In genomic region chr9:7050588-7050987, GRCm38 (mm10) we compare ENCODE assay signal across 8 mouse cellular contexts.
DNase-seq lines count a peak whose midpoint lies in the region; ATAC-seq and TF ChIP-seq lines count a peak whose summit lies in the region.
"Had no signal": no experiment of that assay in that cellular context is flagged by ENCODE, and none has a peak within 500 bp of the region (broad histone marks: within the 10 kb centered on the region; RNA-seq: fewer than 3 reads in every experiment).

No protein-coding gene starts in this region.

- no peaks in the 10 kb centered on the region for H3K9me3 ChIP-seq in kidney, embryonic 16.5 days (ENCODE audit: low read length)
- H3K9me3 ChIP-seq in G1E (replicated peaks): no peaks in the 10 kb centered on the region
- H3K9me3 ChIP-seq: liver, embryonic 15.5 days had no signal

- no peaks in the 10 kb centered on the region for H3K4me1 ChIP-seq in kidney, embryonic 16.5 days (ENCODE audit: insufficient read depth, low read length)
- H3K4me1 ChIP-seq in G1E (ENCODE audit: insufficient read depth, low read depth, low read length): no peaks in the 10 kb centered on the region
- H3K4me1 ChIP-seq: liver, embryonic 15.5 days had no signal

- no peak for TF ChIP-seq CTCF in G1E (IDR thresholded peaks at IDR 0.05; ENCODE audit: low read depth, low read length)

- peaks cover 11% of the 10 kb centered on the region for H3K36me3 ChIP-seq in kidney, embryonic 16.5 days (ENCODE audit: insufficient read depth, low read length)
- H3K36me3 ChIP-seq in G1E (replicated peaks): peaks cover 11% of the 10 kb centered on the region
- H3K36me3 ChIP-seq: liver, embryonic 15.5 days had no signal

- H3K27me3 ChIP-seq in kidney, embryonic 16.5 days (ENCODE audit: insufficient read depth, low read length): no peaks in the 10 kb centered on the region
- H3K27me3 ChIP-seq in G1E (ENCODE audit: insufficient read depth, low read length): no peaks in the 10 kb centered on the region
- H3K27me3 ChIP-seq: liver, embryonic 15.5 days had no signal

- no peak overlapping the region for H3K4me2 ChIP-seq in kidney, embryonic 16.5 days (replicated peaks; ENCODE audit: low read depth, low read length)
- H3K4me2 ChIP-seq: liver, embryonic 15.5 days had no signal

- no peak for ATAC-seq in kidney, embryonic 16.5 days (ENCODE audit: low FRiP score, low TSS enrichment)
- peak; percentile 60 for ATAC-seq in G1E (ENCODE audit: extremely low read depth, insufficient number of reproducible peaks, low FRiP score, poor library complexity, severe bottlenecking)
- ATAC-seq in megakaryocyte, adult 5-6 weeks (ENCODE audit: poor library complexity, severe bottlenecking): no peak

- peak; percentile 18 for DNase-seq in kidney, adult 18-20 months
- no peak for DNase-seq in G1E (ENCODE audit: low spot score)
- DNase-seq in adrenal gland, postnatal 10 days: peak; percentile 33
- DNase-seq in gastrocnemius, postnatal 25 days: peak; percentile 8
- DNase-seq in retina, embryonic 14.5 days (ENCODE audit: low spot score): peak; percentile 65

- H3K27ac ChIP-seq in kidney, embryonic 16.5 days (ENCODE audit: low read length): no peak overlapping the region
- H3K27ac ChIP-seq: liver, embryonic 15.5 days had no signal

- 84% methylated on average over 3 of the region's 3 CpGs for WGBS in kidney, embryonic 16.5 days

- no peak overlapping the region for H3K4me3 ChIP-seq in kidney, embryonic 16.5 days (ENCODE audit: low read length)
- no peak overlapping the region for H3K4me3 ChIP-seq in G1E (ENCODE audit: low read depth, low read length)
- H3K4me3 ChIP-seq: liver, embryonic 15.5 days had no signal

- H3K9ac ChIP-seq in kidney, embryonic 16.5 days (replicated peaks; ENCODE audit: low read length): no peak overlapping the region
- H3K9ac ChIP-seq: liver, embryonic 15.5 days had no signal
